Mouse (Mus musculus): ENCODE measurements at regions not wholly inside any gene's neighbourhood (a gene's known extent, or its start where the extent isn't known, plus 50 kb on each side); places are given as distances from the start of the nearest gene placed in this dataset.
A peak's percentile ranks its signal among the peaks of the same experiment; 100 is the strongest.

DNA sequence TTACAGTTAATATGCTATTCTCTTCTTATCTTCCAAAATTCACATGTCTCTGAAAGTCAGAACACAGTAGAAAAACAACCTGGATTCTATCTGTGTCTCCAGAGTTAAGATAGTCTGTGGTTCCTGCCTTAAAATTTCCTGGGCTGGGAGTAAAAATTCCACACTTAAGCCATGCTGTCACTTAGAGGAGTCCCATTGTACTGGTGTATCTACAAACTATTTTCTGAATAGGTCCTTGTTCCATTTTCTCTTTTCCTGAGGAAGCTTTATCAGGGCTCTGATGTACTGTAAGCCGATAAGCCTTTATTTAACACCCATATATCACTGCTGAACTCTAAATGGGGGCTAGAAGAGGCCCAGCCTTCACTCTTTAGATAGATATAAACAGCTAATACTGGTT lies 1171.1 kb downstream of the Efnb2 start:
- no peak for DNase-seq (ENCODE audit: low spot score in 2 of 2)

DNA sequence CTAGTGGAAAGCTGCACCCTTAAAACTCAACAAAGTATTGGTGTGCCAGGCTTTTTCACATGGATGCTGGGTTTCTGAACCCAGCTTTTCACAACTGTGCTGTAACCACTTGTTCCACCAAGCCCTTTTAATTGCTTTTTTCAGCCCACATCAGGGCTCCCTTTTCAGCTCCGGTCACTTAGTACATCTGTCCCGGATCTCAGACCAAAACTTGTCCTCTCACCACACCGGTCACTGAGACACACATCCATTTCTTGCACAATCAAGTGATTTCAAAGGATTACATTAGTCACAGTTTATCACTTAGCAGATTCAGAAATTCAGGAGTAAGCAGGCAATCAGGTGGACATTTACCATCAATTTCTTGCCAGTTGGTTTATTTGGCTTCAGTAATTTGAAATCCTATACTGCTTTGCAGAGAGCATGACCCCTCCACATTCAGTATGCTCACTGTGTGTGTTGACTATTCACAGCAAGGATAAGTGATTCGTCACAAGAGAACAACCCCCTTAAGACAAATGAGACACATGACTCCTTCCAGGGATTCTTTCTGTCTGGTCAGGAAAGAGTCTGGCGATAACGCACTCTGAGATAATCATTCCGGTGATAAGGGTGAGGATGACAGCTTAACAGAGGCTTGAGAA lies 1188.8 kb downstream of the Efnb2 start:
- no peak for DNase-seq (ENCODE audit: low spot score in 2 of 2)

DNA sequence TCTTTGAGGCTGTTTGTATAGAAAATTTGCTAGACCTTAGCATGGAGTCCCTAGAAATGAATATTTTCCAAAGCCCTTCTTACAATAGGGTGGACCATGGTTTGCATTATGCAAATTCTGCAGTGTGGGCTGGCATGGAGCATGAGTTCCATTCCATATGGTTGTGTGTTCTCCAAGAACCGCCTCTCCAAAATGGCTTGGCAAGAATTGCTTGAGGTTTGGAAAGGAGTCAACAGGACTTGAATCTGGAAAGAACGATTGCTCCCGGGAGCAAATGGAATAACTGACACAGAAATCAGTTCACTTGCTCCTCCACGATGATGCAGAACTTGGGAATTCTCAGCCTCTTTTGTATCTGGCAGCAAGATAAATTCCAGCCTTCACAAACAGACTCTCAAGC lies 1191.8 kb downstream of the Efnb2 start:
- no peak for DNase-seq (ENCODE audit: low spot score in 2 of 2)

DNA sequence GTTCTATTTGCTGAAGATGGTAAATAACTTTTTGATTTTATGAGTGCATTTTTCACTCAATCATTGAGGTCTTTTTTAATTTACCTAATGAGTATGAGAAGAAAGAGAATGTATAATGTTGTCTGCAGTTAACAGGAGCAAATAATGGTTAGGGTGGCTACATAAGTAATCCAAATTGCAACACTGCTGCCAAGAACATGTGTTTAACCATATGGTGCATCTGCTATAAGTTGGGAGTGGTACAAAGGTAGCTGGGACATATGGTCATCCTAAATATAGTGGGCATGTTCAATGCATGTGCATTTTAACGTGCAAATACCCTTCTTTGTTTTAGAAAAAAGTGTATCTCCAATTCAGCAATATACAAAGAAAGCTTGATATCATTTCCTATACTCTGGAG lies 1198.2 kb downstream of the Efnb2 start:
- no peak for DNase-seq (ENCODE audit: low spot score in 2 of 2)

DNA sequence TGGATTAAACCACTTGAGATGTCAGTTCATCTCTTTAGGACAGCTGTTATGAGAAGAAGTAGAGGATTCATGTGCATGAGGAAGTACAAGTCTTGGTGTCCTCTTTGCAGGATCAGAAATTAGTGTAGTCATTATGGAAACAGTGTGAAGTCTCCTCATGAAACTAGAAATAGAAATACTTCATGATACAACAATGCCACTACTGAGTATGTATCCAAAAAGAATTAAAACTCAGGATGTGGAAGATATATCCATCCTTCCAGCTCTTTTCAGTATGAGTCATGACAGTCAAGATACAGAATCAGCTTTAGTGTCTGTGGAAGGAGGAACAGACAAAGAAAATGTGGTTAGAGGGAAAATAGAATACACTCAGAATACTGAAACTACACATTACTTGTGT lies 1211.7 kb downstream of the Efnb2 start:
- no peak for DNase-seq (ENCODE audit: low spot score in 2 of 2)

DNA sequence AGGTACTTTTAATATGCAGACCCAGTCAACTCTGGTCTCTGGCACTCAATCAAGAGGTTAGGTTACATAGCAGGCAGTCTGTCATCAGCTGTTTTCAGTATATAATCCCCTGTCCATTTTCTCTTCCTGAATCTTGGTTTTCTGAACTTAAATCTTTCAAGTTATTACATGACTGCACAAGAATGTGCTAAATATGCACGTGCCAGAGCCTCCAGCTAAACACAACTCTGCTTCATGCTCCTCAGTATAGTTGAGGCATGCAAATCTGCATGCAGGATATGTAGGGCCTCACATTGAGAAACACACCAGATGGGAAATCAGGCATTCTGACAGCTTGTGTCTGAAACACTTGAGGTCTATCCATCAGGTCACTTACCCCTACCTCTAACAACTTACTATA lies 1214.0 kb downstream of the Efnb2 start:
- DNase-seq (ENCODE audit: low spot score in 2 of 2) = no peak

DNA sequence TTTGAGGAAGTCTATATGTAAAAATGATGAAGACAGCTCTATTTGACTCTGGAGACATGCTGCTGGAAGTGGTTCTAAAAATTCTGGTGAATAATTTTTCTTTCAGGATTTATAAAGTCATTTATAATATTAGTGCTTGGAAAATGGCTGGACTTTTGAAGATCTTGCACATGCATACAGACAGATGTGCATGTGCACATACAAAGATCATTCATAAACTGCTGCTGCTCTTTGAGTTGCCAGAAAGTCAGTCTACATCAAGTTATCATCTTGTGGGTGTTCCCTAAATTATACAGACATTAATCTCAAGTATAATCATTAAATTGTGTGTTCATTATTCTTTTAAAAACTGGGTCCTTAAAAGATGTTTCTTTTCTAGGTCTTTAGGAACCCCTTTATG lies 1220.2 kb downstream of the Efnb2 start:
- no peak for DNase-seq (ENCODE audit: low spot score in 2 of 2)

DNA sequence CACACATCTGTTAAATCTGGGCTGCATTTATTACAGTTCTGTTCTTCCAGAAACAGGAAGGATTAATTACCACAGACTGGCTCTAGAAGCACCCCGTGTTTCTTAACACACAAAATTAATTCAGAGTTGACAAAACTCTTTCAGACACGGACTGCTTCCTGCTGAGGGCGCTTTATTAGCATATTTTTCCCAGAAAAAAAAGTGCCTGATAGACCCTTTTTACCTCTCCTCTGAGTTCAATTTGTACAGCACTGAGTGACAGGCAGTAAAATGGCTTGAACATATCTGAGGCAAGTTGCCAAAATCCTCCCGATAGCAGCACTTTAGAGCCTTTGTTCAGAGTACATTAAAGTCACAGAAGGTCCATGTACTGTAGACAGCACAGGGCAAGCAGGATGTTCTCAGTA lies 1220.8 kb downstream of the Efnb2 start:
- DNase-seq (ENCODE audit: low spot score in 2 of 2) = peak in 1 of 2 experiments; percentile 21

DNA sequence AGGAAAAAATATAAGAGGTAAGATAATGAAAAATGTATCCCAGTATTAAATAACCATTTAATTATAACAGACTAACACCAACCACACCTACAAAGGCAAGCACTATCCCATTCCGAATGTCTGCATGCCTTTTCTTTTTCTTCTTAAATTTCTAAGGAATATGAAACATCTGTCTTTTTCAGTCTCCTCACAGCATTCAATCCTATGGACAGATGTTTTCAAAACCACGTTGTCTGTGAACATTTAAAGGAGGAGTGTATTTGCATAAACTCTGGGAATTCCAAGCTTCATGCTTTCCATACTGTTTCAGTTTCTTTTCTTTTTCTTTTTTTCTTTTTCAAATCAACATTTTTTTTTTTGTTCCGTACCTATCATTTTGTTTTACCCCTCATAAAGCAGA lies 1221.2 kb downstream of the Efnb2 start:
- DNase-seq (ENCODE audit: low spot score in 2 of 2) = no peak

DNA sequence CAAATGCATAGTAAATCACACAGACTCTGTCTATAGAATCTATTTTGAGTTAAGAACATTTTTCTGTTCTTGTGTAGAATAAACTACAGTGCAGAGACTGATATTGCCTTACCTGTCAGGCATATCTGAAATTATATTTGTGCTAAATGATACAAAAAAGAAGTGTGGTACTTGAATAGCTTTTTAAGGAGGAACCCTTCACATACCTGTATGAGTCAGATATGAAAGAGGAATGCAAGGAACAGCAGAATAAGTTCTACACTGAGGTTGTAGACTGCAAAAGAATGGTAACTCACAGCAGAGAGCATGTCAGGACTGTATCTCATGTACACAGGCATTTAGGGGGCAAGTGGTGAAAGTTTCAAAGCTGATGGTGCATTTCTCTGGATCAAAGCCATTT lies 1230.6 kb downstream of the Efnb2 start:
- DNase-seq (ENCODE audit: low spot score in 2 of 2) = no peak

DNA sequence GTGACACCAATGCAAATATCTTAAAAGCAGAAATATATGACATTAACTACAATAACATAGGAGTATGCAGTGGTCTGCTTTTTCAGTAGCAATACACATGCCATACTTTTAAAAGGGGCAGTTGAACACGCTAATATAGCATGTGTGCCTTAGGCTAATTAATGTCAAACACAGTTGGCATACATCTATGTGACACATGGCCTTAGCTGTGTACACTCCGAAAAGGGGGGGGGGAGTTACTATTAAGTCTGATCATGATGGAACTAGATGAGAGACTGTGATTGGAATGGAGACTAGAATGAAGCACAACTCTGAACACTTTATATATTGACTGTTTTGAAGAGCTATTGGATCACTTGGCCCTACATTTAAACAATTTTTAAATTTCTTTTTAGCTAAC lies 1262.9 kb downstream of the Efnb2 start:
- DNase-seq (ENCODE audit: low spot score in 2 of 2) = no peak

DNA sequence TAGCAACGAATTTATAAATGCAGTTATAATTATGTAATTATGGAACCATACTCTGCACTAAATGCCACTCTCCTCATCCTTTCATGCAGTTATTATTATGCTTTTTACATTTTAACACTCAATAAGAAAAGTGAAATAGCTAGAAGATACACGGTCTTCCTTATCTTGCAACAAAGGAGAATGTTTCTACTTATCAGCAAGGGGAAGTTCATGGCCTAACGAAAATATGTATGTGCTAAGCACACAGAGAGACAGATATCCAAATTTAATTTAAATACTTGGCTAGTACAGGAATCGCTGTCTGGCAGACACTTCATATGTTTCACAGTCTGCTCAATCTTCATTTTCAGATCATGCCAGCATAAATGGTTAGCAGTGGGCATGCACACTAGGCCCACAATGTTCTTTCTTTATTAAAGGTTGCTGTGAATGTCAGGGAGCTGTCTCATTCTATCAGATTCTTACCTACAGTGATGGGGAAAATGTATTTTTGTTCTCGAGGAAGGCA lies 1263.6 kb downstream of the Efnb2 start:
- peak in 1 of 2 experiments; percentile 18 for DNase-seq (ENCODE audit: low spot score in 2 of 2)
